Mouse (Mus musculus) hindbrain, embryonic 10.5 days (tissue): ENCODE results near the gene Vamp2. TPM values are rescaled to one million over a fixed set of nuclear protein-coding genes. Genes with fewer than 3 reads are reported as not detected.

ENCODE experiments used
- DNase-seq: peaks from one replicate; pipeline ENCODE4 v3.0.0-alpha.2; 2017; ENCODE audit warnings: low spot score
- H3K27ac ChIP-seq: fragments of 300-500 bp; sonication (generic); 2 replicates; pipeline ENCODE4 v1.5.1; 2016; ENCODE audit warnings: mild to moderate bottlenecking, moderate library complexity
- H3K27me3 ChIP-seq: fragments of 300-500 bp; sonication (generic); 2 replicates; pipeline ENCODE4 v1.6.1; 2016; ENCODE audit warnings: mild to moderate bottlenecking; ENCODE audit not compliant: poor library complexity, insufficient read depth, severe bottlenecking
- H3K36me3 ChIP-seq: fragments of 300-500 bp; sonication (generic); 2 replicates; pipeline ENCODE4 v1.6.1; 2016; ENCODE audit warnings: mild to moderate bottlenecking, moderate library complexity
- H3K4me1 ChIP-seq: fragments of 300-500 bp; sonication (generic); replicated peaks from 2 replicates; pipeline ENCODE4 v1.6.1; 2016; ENCODE audit warnings: mild to moderate bottlenecking
- H3K4me3 ChIP-seq: fragments of 300-500 bp; sonication (generic); 2 replicates; pipeline ENCODE4 v1.5.1; 2016; ENCODE audit warnings: mild to moderate bottlenecking, moderate library complexity
- H3K9me3 ChIP-seq: fragments of 300-500 bp; sonication (generic); 2 replicates; pipeline ENCODE4 v1.6.1; 2016; ENCODE audit warnings: mild to moderate bottlenecking, moderate library complexity
- WGBS: fragments of 180-500 bp; shearing (Covaris S2); methylation state at CpG from one replicate; pipeline ENCODE4 v1.1.7; 2016; 5-methylcytosine and 5-hydroxymethylcytosine counted together
- polyA plus RNA-seq: library from polyadenylated mRNA; unstranded; fragments of >200 nt; fragmentation: Nextera tagmentation; extraction: Ambion mirVana; gene quantifications from 2 replicates; pipeline ENCODE4 v1.2.1, GENCODE M21; 2016

Gene Vamp2
- polyA plus RNA-seq, 1 experiment from 2014 or later = 108 TPM

GRCm38 (mm10) chr11:69109032-69109900, 21.0 kb downstream of the Vamp2 start:
- Histone ChIP-seq H3K4me1 (peaks cover 23% of the 10 kb centered on the region), H3K4me3 (peak overlapping the region; percentile 59), H3K36me3 (peaks cover 54% of the 10 kb centered on the region), H3K27ac (no peak overlapping the region), H3K27me3 (peaks cover 28% of the 10 kb centered on the region), H3K9me3 (no peaks in the 10 kb centered on the region)
- DNase-seq = no peak
- 82% methylated on average over 13 of the region's 13 CpGs for WGBS

- H3K36me3 ChIP-seq = peaks cover 42% of the 10 kb centered on the region
- H3K27ac ChIP-seq = peak overlapping the region; percentile 50; the same call in 1 of the 2 replicates
- peaks cover 40% of the 10 kb centered on the region for H3K27me3 ChIP-seq
- peak overlapping the region; percentile 59 for H3K4me3 ChIP-seq
- DNase-seq = peak; percentile 96
- H3K9me3 ChIP-seq = no peaks in the 10 kb centered on the region
- under 1% methylated on average over 30 of the region's 30 CpGs for WGBS
- peaks cover 21% of the 10 kb centered on the region for H3K4me1 ChIP-seq
Measured at GRCm38 (mm10) chr11:69110319-69111046, 22.2 kb downstream of the Vamp2 start.

GRCm38 (mm10) chr11:69111051-69111810, 22.9 kb downstream of the Vamp2 start:
- no peaks in the 10 kb centered on the region for H3K9me3 ChIP-seq
- peaks cover 34% of the 10 kb centered on the region for H3K36me3 ChIP-seq
- H3K27me3 ChIP-seq = peaks cover 47% of the 10 kb centered on the region
- peaks cover 21% of the 10 kb centered on the region for H3K4me1 ChIP-seq
- DNase-seq = no peak
- H3K27ac ChIP-seq = peak overlapping the region; percentile 50; the same call in 1 of the 2 replicates
- WGBS = 7% methylated on average over 21 of the region's 21 CpGs
- peak overlapping the region; percentile 59 for H3K4me3 ChIP-seq

GRCm38 (mm10) chr11:69111865-69112264, 23.6 kb downstream of the Vamp2 start:
- Histone ChIP-seq H3K4me1 (peaks cover 23% of the 10 kb centered on the region), H3K36me3 (peaks cover 28% of the 10 kb centered on the region), H3K9me3 (no peaks in the 10 kb centered on the region), H3K4me3 (peak overlapping the region; percentile 59), H3K27me3 (peaks cover 54% of the 10 kb centered on the region), H3K27ac (0 out of 2 replicates have a peak overlapping the region, but pooled peaks have one; percentile 50)
- no peak for DNase-seq
- WGBS = 63% methylated on average over 4 of the region's 4 CpGs

GRCm38 (mm10) chr11:69114018-69114417, 25.7 kb downstream of the Vamp2 start:
- DNase-seq = no peak
- Histone ChIP-seq H3K27ac (no peak overlapping the region), H3K36me3 (peaks cover 7% of the 10 kb centered on the region), H3K4me1 (peaks cover 42% of the 10 kb centered on the region), H3K9me3 (no peaks in the 10 kb centered on the region), H3K27me3 (peaks cover 59% of the 10 kb centered on the region), H3K4me3 (no peak overlapping the region)
- WGBS = 78% methylated on average over 3 of the region's 3 CpGs

- Histone ChIP-seq H3K27ac (no peak overlapping the region), H3K27me3 (peaks cover 65% of the 10 kb centered on the region), H3K9me3 (no peaks in the 10 kb centered on the region), H3K4me1 (peaks cover 43% of the 10 kb centered on the region), H3K4me3 (no peak overlapping the region), H3K36me3 (peaks cover under 1% of the 10 kb centered on the region; the same call in 1 of the 2 replicates)
- 85% methylated on average over 3 of the region's 3 CpGs for WGBS
- no peak for DNase-seq
Measured at GRCm38 (mm10) chr11:69114621-69115020, 26.3 kb downstream of the Vamp2 start.

GRCm38 (mm10) chr11:69116843-69117242, 28.6 kb downstream of the Vamp2 start:
- no peaks in the 10 kb centered on the region for H3K9me3 ChIP-seq
- H3K36me3 ChIP-seq = no peaks in the 10 kb centered on the region
- H3K27ac ChIP-seq = no peak overlapping the region
- peaks cover 81% of the 10 kb centered on the region for H3K27me3 ChIP-seq
- H3K4me3 ChIP-seq = peak overlapping the region; percentile 92; the same call in 1 of the 2 replicates
- peaks cover 55% of the 10 kb centered on the region for H3K4me1 ChIP-seq
- 55% methylated on average over 5 of the region's 5 CpGs for WGBS
- DNase-seq = no peak

- Histone ChIP-seq H3K27ac (peak overlapping the region; percentile 82), H3K27me3 (peaks cover 74% of the 10 kb centered on the region), H3K9me3 (no peaks in the 10 kb centered on the region), H3K4me1 (peaks cover 61% of the 10 kb centered on the region), H3K36me3 (no peaks in the 10 kb centered on the region), H3K4me3 (peak overlapping the region; percentile 92)
- DNase-seq = peak; percentile 71
- WGBS = under 1% methylated on average over 45 of the region's 45 CpGs
Measured at GRCm38 (mm10) chr11:69117737-69118695, 29.7 kb downstream of the Vamp2 start.

- peak; percentile 83 for DNase-seq
- WGBS = 1% methylated on average over 15 of the region's 15 CpGs
- H3K27ac ChIP-seq = no peak overlapping the region
- H3K4me1 ChIP-seq = peaks cover 63% of the 10 kb centered on the region
- H3K36me3 ChIP-seq = no peaks in the 10 kb centered on the region
- peak overlapping the region; percentile 92 for H3K4me3 ChIP-seq
- H3K9me3 ChIP-seq = no peaks in the 10 kb centered on the region
- peaks cover 68% of the 10 kb centered on the region for H3K27me3 ChIP-seq
Measured at GRCm38 (mm10) chr11:69118765-69119164, 30.5 kb downstream of the Vamp2 start.

- 18% methylated on average over 14 of the region's 14 CpGs for WGBS
- H3K27ac ChIP-seq = 0 out of 2 replicates have a peak overlapping the region, but pooled peaks have one; percentile 67
- H3K4me3 ChIP-seq = peak overlapping the region; percentile 92
- peaks cover 63% of the 10 kb centered on the region for H3K4me1 ChIP-seq
- DNase-seq = no peak
- H3K27me3 ChIP-seq = peaks cover 60% of the 10 kb centered on the region
- H3K9me3 ChIP-seq = no peaks in the 10 kb centered on the region
- no peaks in the 10 kb centered on the region for H3K36me3 ChIP-seq
Measured at GRCm38 (mm10) chr11:69119446-69120155, 31.3 kb downstream of the Vamp2 start.
